Mouse (Mus musculus): ENCODE results near the gene P2ry10. TPM values are rescaled to one million over a fixed set of nuclear protein-coding genes. Genes with fewer than 3 reads are reported as not detected.
A peak's percentile ranks its signal among the peaks of the same experiment; 100 is the strongest.

The P2ry10 gene
- total and polyA plus RNA-seq, 3 experiments, result 8.3 to 42.2 (median 9.7) TPM

DNA sequence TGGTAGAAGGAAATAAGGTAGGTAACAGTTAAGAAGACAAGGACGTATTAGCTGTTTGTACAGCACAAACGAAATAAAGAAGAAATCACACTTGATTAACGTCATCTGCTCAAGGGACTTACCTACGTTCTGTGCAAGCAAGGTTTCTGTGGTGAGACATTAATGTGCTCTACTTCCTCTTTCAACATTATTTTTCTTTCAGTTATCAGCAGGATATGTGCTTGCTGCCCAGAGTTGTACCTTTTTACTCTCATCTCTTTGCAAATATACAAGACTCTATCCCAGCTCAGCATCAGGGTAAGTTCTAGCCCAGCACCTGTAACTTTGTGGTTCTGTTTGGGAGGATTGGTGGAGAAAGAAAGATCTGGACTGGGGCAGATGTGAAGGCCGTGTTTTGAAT is 839 bp downstream of the P2ry10 start:
- Histone ChIP-seq H3K36me3 (replicated peaks in 1 of 2; ENCODE audit: control insufficient read depth in 1 of 2, insufficient read depth in 1 of 2, low read length in 1 of 2) (no peaks in the 10 kb centered on the region), H3K79me2 (replicated peaks; ENCODE audit: control insufficient read depth, extremely low read depth, insufficient read depth, poor library complexity, severe bottlenecking) (0 out of 2 replicates have a peak, but pooled peaks cover 2% of the 10 kb centered on the region), H3K27ac (ENCODE audit: insufficient read depth, low read depth) (peak overlapping the region; percentile 90), H3K4me1 (ENCODE audit: control insufficient read depth in 1 of 2, insufficient read depth in 2 of 2) (peaks cover 2 to 4% of the 10 kb centered on the region in 2 experiments; a peak in 1 of 4 replicates), H3K27me3 (replicated peaks) (no peaks in the 10 kb centered on the region), H3K4me3 (replicated peaks in 1 of 3; ENCODE audit: low read depth in 2 of 3, low read length in 2 of 3, poor library complexity in 1 of 3) (peak overlapping the region; percentile 49 to 77 (median 58)), H3K9ac (ENCODE audit: insufficient read depth, low read depth) (peak overlapping the region; percentile 43), H3K9me3 (replicated peaks; ENCODE audit: low read length) (no peaks in the 10 kb centered on the region), H3K4me2 (ENCODE audit: insufficient read depth, low read depth, poor library complexity, severe bottlenecking) (no peak overlapping the region; the same call in 1 of the 2 replicates)
- TF ChIP-seq CTCF (conservative IDR thresholded peaks at IDR 0.05 in 1 of 2, IDR thresholded peaks at IDR 0.05 in 1 of 2; ENCODE audit: low read depth in 2 of 2, low read length in 2 of 2) (no peak), MYC (IDR thresholded peaks at IDR 0.05; ENCODE audit: low read depth, low read length) (0 out of 2 replicates have a peak, but pooled peaks have one; percentile 14), PAX5 (IDR thresholded peaks at IDR 0.05; ENCODE audit: low read length) (no peak), USF1 (IDR thresholded peaks at IDR 0.05; ENCODE audit: low read depth, low read length) (no peak), MAZ (IDR thresholded peaks at IDR 0.05; ENCODE audit: low read depth, low read length) (no peak), EP300 (IDR thresholded peaks at IDR 0.05; ENCODE audit: low read length) (peak; percentile 80), UBTF (IDR thresholded peaks at IDR 0.05; ENCODE audit: low read depth, low read length) (no peak), ZKSCAN1 (IDR thresholded peaks at IDR 0.05; ENCODE audit: borderline replicate concordance, low read depth, low read length) (no peak), TBP (conservative IDR thresholded peaks at IDR 0.05; ENCODE audit: low read depth, low read length) (peak; percentile 66; the same call in 1 of the 2 replicates), ZC3H11A (IDR thresholded peaks at IDR 0.05; ENCODE audit: low read depth, low read length) (no peak), ELF1 (IDR thresholded peaks at IDR 0.05; ENCODE audit: low read depth, low read length) (peak; percentile 10; the same call in 1 of the 2 replicates), POLR2AphosphoS2 (IDR thresholded peaks at IDR 0.05; ENCODE audit: low read depth, low read length) (no peak), JUN (IDR thresholded peaks at IDR 0.05; ENCODE audit: insufficient read depth, low read depth, low read length) (no peak), BHLHE40 (IDR thresholded peaks at IDR 0.05; ENCODE audit: low read depth, low read length) (peak; percentile 20; the same call in 1 of the 2 replicates), ZMIZ1 (IDR thresholded peaks at IDR 0.05; ENCODE audit: low read depth, low read length) (no peak), IRF4 (IDR thresholded peaks at IDR 0.05; ENCODE audit: low read depth, low read length) (0 out of 2 replicates have a peak, but pooled peaks have one; percentile 40), TCF12 (IDR thresholded peaks at IDR 0.05; ENCODE audit: low read depth, low read length) (peak; percentile 27; the same call in 1 of the 2 replicates), NELFE (IDR thresholded peaks at IDR 0.05; ENCODE audit: low read depth, low read length) (0 out of 2 replicates have a peak, but pooled peaks have one; percentile 28), ETS1 (conservative IDR thresholded peaks at IDR 0.05; ENCODE audit: low read depth, low read length) (peak; percentile 49)
- DNase-seq (ENCODE audit: extremely low read depth), result peak; percentile 58
- dilution Hi-C loops (cut with MboI; ENCODE audit: extremely low pct_ligation_motif_present, extremely low pct_unique_long_range_greater_than_20kb, low sequenced_read_pairs) (no loop called here), in situ Hi-C loops (cut with MboI; ENCODE audit: low pct_ligation_motif_present, low pct_unique_long_range_greater_than_20kb, low sequenced_read_pairs) (no loop called here)

DNA sequence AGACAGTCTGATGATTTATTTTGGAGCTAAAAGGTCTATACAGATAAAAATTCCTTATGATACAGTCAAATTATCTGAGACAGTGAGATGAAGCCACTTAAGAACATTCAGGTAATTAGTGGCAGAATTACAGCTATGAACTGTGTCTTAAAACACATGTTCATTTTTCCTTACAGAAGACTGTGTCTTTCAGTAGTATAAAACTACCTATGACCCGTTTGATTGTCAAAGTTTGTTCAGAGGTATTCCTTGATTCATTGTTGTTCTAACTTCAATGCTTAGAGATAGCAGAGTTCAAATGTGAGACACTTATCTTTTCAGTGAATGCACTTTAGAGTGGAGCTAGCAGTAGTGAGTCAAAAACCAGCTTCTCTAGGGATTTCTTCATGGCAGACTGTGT is 1.6 kb downstream of the P2ry10 start:
- 0 out of 2 replicates have a peak, but pooled peaks cover 2% of the 10 kb centered on the region for H3K79me2 ChIP-seq (replicated peaks; ENCODE audit: control insufficient read depth, extremely low read depth, insufficient read depth, poor library complexity, severe bottlenecking)
- no peak overlapping the region for H3K4me2 ChIP-seq (ENCODE audit: insufficient read depth, low read depth, poor library complexity, severe bottlenecking)

More for the DNA sequence above, 1.6 kb downstream of the P2ry10 start:
- dilution Hi-C loops (cut with MboI; ENCODE audit: extremely low pct_ligation_motif_present, extremely low pct_unique_long_range_greater_than_20kb, low sequenced_read_pairs), result no loop called here
- DNase-seq (ENCODE audit: extremely low read depth), result no peak
- Histone ChIP-seq H3K4me3 (replicated peaks in 1 of 3; ENCODE audit: low read depth in 2 of 3, low read length in 2 of 3, poor library complexity in 1 of 3) (peak overlapping the region; percentile 41 to 77 (median 49)), H3K9me3 (replicated peaks; ENCODE audit: low read length) (no peaks in the 10 kb centered on the region), H3K27me3 (replicated peaks) (no peaks in the 10 kb centered on the region), H3K27ac (ENCODE audit: insufficient read depth, low read depth) (peak overlapping the region; percentile 26; the same call in 1 of the 2 replicates), H3K9ac (ENCODE audit: insufficient read depth, low read depth) (peak overlapping the region; percentile 43; the same call in 1 of the 2 replicates), H3K4me1 (ENCODE audit: control insufficient read depth in 1 of 2, insufficient read depth in 2 of 2) (no peaks in the 10 kb centered on the region; a peak in 1 of 4 replicates), H3K36me3 (replicated peaks in 1 of 2; ENCODE audit: control insufficient read depth in 1 of 2, insufficient read depth in 1 of 2, low read length in 1 of 2) (no peaks in the 10 kb centered on the region)
- no peak for TF ChIP-seq SIN3A (IDR thresholded peaks at IDR 0.05; ENCODE audit: low read length)
- no peak for TF ChIP-seq MAZ (IDR thresholded peaks at IDR 0.05; ENCODE audit: low read depth, low read length)
- TF ChIP-seq EP300 (IDR thresholded peaks at IDR 0.05; ENCODE audit: low read length), result 0 out of 2 replicates have a peak, but pooled peaks have one; percentile 9
- TF ChIP-seq RAD21 (IDR thresholded peaks at IDR 0.05; ENCODE audit: low read depth, low read length), result no peak
- TF ChIP-seq PAX5 (IDR thresholded peaks at IDR 0.05; ENCODE audit: low read length), result no peak
- TF ChIP-seq BHLHE40 (IDR thresholded peaks at IDR 0.05; ENCODE audit: low read depth, low read length), result no peak
- no peak for TF ChIP-seq TCF12 (IDR thresholded peaks at IDR 0.05; ENCODE audit: low read depth, low read length)
- peak; percentile 14; the same call in 1 of the 2 replicates for TF ChIP-seq POLR2A (IDR thresholded peaks at IDR 0.05; ENCODE audit: low read depth, low read length)
- TF ChIP-seq ZNF384 (IDR thresholded peaks at IDR 0.05; ENCODE audit: low read depth, low read length), result peak; percentile 17; the same call in 1 of the 2 replicates
- no peak for TF ChIP-seq MEF2A (IDR thresholded peaks at IDR 0.05; ENCODE audit: borderline replicate concordance, low read depth, low read length)
- TF ChIP-seq ETS1 (conservative IDR thresholded peaks at IDR 0.05; ENCODE audit: low read depth, low read length), result no peak
- TF ChIP-seq TBP (conservative IDR thresholded peaks at IDR 0.05; ENCODE audit: low read depth, low read length), result no peak
- TF ChIP-seq CHD2 (IDR thresholded peaks at IDR 0.05; ENCODE audit: low read length), result no peak
- TF ChIP-seq CTCF (conservative IDR thresholded peaks at IDR 0.05 in 1 of 2, IDR thresholded peaks at IDR 0.05 in 1 of 2; ENCODE audit: low read depth in 2 of 2, low read length in 2 of 2), result no peak
- TF ChIP-seq NELFE (IDR thresholded peaks at IDR 0.05; ENCODE audit: low read depth, low read length), result no peak
- no peak for TF ChIP-seq MYC (IDR thresholded peaks at IDR 0.05; ENCODE audit: low read depth, low read length)
- no peak; the same call in 1 of the 2 replicates for TF ChIP-seq MXI1 (IDR thresholded peaks at IDR 0.05; ENCODE audit: low read depth, low read length)
- TF ChIP-seq E2F4 (IDR thresholded peaks at IDR 0.05; ENCODE audit: insufficient replicate concordance, low read depth, low read length), result no peak
- TF ChIP-seq ZMIZ1 (IDR thresholded peaks at IDR 0.05; ENCODE audit: low read depth, low read length), result peak; percentile 84
- no peak for TF ChIP-seq GABPA (IDR thresholded peaks at IDR 0.05; ENCODE audit: insufficient replicate concordance, low read depth, low read length)
- no peak for TF ChIP-seq JUND (conservative IDR thresholded peaks at IDR 0.05; ENCODE audit: low read depth, low read length)
- no peak for TF ChIP-seq POLR2AphosphoS2 (IDR thresholded peaks at IDR 0.05; ENCODE audit: low read depth, low read length)
- in situ Hi-C loops (cut with MboI; ENCODE audit: low pct_ligation_motif_present, low pct_unique_long_range_greater_than_20kb, low sequenced_read_pairs), result no loop called here
